Mouse (Mus musculus) myocyte (in vitro differentiated cells): ENCODE results near the gene Irf2bp2.
A peak's percentile ranks its signal among the peaks of the same experiment; 100 is the strongest.

Experiments used
- CEBPB ChIP-seq: IDR thresholded peaks from 2 replicates; pipeline ENCODE4 v1.6.1; 2011; ENCODE audit warnings: mild to moderate bottlenecking, moderate library complexity; ENCODE audit not compliant: poor library complexity, insufficient read depth, severe bottlenecking
- E2F4 ChIP-seq: IDR thresholded peaks from one replicate; pipeline ENCODE4 v1.6.1; 2011; ENCODE audit warnings: mild to moderate bottlenecking, control low read depth, moderate library complexity; ENCODE audit not compliant: insufficient read depth
- MAX ChIP-seq: IDR thresholded peaks from one replicate; pipeline ENCODE4 v1.6.1; 2011; ENCODE audit warnings: low read depth, mild to moderate bottlenecking, control low read depth
- MYOD1 ChIP-seq, 3 experiments: IDR thresholded peaks; one replicate each; pipeline ENCODE4 v1.6.1; 2011; ENCODE audit warnings: control low read depth in 2 of 3, low read depth in 2 of 3, mild to moderate bottlenecking in 2 of 3, moderate library complexity in 1 of 3; ENCODE audit not compliant: insufficient read length in 2 of 3, control insufficient read depth in 1 of 3
- MYOG ChIP-seq, 3 experiments: IDR thresholded peaks; one replicate each; pipeline ENCODE4 v1.6.1; 2011; ENCODE audit warnings: control low read depth in 2 of 3, low read depth in 2 of 3, mild to moderate bottlenecking in 2 of 3; ENCODE audit not compliant: insufficient read length in 2 of 3, control insufficient read depth in 1 of 3, insufficient read depth in 1 of 3
- POLR2A ChIP-seq: IDR thresholded peaks from one replicate; pipeline ENCODE4 v1.6.1; 2011; ENCODE audit warnings: low read depth, mild to moderate bottlenecking, control low read depth, moderate library complexity; ENCODE audit not compliant: insufficient read length
- POLR2AphosphoS2 ChIP-seq: IDR thresholded peaks from one replicate; pipeline ENCODE4 v1.6.1; 2011; ENCODE audit warnings: low read depth, control low read depth; ENCODE audit not compliant: insufficient read length
- SRF ChIP-seq: IDR thresholded peaks from one replicate; pipeline ENCODE4 v1.6.1; 2011; ENCODE audit warnings: low read depth; ENCODE audit not compliant: control insufficient read depth, insufficient read length
- TCF12 ChIP-seq: IDR thresholded peaks from one replicate; pipeline ENCODE4 v1.6.1; 2011; ENCODE audit warnings: mild to moderate bottlenecking, control low read depth; ENCODE audit not compliant: poor library complexity, insufficient read depth, severe bottlenecking
- TCF3 ChIP-seq: IDR thresholded peaks from one replicate; pipeline ENCODE4 v1.6.1; 2011; ENCODE audit warnings: low read depth, control low read depth; ENCODE audit not compliant: insufficient read length
- USF1 ChIP-seq: IDR thresholded peaks from one replicate; pipeline ENCODE4 v1.6.1; 2011; ENCODE audit warnings: low read depth, mild to moderate bottlenecking, control low read depth, moderate library complexity

DNA sequence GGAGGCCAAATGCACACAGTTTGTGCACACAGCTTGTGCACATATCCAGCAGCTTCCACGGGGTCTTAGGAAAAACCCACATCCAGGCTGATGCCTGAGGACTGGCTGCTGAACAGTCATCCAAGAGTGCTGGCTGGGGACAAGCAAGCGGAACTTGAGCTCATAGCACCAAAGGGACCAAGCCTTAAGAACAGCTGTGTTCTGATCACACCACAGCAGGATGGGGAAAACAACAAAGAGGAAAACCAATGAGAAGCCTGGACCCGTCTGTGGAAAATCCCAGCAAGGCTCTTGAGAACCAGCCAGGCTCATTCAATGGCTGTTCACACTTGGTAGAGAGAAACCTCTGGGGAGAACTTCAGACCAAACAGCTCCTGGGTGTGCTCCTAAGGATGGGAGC is 45.4 kb upstream of the Irf2bp2 start:
- TF ChIP-seq E2F4 (no peak), MYOG (IDR thresholded peaks at IDR 0.05; ENCODE audit: control insufficient read depth in 1 of 3, insufficient read depth in 1 of 3, insufficient read length in 2 of 3, low read depth in 2 of 3) (peak in 1 of 3 experiments; percentile 15), CEBPB (no peak), MAX (no peak), POLR2A (no peak), USF1 (no peak), POLR2AphosphoS2 (no peak), TCF12 (no peak), MYOD1 (IDR thresholded peaks at IDR 0.05; ENCODE audit: control insufficient read depth in 1 of 3, insufficient read length in 2 of 3, low read depth in 2 of 3) (peak in 1 of 3 experiments; percentile 66), TCF3 (no peak), SRF (no peak)
